Mouse (Mus musculus): Measurements from ENCODE around the gene Stxbp4.

Gene Stxbp4

DNA sequence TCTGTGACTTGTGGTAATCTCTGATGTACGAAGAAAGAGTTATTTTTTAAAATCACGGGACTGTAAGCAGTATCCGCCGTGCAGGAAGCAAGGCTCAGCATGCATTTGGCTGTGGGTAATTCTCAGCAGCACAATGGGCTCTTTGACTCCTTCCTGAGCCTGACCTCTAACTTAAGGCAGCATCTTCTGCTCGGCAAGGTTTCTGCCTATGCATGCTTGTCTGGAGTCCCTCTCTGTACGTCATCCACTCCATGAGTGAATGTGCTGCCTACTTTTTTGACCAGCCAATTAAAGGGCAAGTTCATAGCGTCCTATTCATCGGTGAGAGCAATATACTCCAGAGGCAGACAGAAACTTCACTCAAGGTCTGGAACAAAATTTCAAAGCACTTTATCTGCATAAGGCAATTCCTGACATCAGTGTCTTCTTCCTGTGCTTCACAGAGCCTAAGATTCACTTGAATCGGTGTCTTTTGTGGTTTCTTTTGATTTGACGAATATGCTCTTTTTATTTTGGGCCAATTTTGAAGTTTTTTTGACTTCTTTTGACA lies 173.8 kb downstream of the Stxbp4 start:
- no peak for DNase-seq (ENCODE audit: low spot score in 2 of 2)

DNA sequence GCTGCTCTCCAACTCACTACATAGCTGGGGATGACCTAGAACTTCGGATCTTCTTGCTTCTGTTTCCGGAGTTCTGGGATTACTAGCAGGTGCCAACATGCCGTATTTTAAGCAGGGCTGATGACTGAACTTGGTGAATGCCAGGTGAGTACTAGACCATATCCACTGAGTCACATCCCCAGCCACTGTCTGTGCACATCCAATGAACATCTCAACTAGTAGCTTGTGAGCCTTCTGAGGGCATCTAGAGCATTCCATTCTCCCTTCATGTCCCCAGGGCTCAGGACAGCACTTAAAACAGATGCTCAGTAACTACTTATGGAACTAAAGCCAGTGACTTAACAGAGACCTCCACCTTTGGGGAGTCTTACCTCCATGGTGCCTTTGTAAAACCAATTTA lies 177.4 kb downstream of the Stxbp4 start:
- DNase-seq (ENCODE audit: low spot score in 2 of 2) = no peak

DNA sequence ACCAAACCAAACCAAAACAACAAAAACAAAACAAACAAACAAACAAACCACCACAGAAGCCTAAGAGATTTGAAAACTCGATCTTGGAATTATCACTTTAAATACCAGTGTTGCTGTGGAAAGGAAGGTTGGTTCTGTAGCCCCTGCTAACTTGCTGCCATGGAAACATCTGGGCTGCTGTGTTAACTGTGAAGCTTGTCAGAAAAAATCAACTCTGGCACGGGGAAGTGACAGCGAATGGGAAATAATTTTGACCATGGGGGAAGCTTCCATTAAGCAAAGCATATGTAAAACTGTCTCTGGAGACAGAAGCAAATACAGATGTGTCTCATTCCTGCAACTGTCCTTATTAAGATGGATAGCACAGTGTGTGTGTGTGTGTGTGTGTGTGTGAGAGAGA lies 185.8 kb downstream of the Stxbp4 start:
- DNase-seq (ENCODE audit: low spot score in 2 of 2) = no peak

DNA sequence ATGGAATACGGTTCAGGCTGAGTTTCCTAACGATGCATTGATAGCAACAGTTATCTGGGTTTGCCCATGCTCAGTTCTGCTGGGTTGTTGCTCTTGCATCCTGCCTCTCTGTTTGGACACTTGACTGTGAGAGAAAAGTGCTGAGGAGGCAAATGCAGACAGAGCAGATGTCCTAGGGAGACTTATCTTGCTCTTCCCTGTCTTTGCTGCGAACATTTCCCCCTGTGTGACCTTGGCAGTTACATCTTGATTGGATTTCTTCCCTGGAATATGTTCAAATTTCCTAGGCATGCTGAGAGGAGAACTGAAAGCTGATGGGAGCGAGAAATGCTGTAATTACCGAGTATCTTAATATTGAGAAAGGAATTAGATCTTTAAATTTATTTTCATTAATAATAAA lies 186.4 kb downstream of the Stxbp4 start:
- no peak for DNase-seq (ENCODE audit: low spot score in 2 of 2)

DNA sequence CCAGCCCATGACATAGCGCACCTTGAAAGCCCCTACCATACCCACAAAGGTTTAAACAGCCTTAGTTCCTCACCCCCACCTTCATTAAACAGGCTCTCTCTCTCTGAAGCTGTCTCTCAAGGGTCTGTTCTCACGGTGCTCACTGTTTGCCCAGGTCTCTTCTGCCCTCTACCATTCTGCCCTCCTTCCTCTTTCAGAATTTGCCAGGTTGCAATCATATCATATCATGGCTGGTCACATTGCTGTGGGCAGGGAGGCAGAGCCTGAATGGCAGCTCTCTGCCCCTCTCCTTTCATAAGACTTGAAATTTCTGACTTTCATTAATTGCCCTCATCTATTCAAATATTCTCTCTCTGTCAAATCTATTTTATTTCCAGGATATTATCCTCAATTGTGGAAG lies 195.4 kb downstream of the Stxbp4 start:
- no peak for DNase-seq (ENCODE audit: low spot score in 2 of 2)

DNA sequence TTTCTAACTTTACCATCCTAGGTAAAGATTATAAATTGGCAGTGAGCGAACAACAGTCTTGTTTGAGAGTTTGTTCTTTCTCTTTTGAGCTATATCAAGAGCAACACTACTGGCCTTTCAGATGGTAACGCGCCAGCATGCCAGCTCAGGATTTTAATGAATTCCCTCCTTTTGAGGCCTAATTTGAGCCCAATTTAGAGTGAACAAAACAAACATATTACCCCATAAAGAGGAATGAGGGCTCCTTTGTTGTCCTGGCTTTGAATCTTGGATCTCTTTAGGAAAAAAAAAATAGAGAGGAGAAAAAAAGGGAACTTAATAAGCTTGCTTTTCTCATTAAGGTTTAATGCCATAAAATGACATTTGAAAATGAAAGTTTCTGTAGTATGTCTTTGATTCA lies 197.0 kb downstream of the Stxbp4 start:
- DNase-seq (ENCODE audit: low spot score in 2 of 2) = no peak

DNA sequence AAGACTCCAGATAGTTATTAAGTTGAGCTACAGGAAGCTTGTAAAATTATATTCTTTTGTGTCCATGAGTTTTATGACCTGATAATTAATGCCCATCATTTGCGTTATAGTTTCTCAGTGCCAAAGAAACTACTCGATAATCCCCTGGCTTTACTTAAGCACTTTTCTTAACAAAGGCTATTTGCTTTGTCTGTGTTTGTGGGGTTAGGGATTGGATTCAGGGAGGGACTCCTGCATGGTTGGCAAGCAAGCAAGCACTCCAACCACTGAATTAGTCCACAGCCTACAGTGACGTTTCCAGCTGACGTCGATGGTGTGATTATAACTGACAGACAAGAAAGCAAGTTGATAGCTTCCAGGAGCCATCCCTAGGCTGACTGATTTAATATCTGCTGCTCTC lies 199.1 kb downstream of the Stxbp4 start:
- DNase-seq (ENCODE audit: low spot score in 2 of 2) = no peak
